Mouse (Mus musculus): ENCODE data around the gene Nat8f5.
"Not testable (repeated sequence)": the region's sequence is repeated elsewhere in the genome, so short reads cannot be mapped to it uniquely, and the experiment has no call there.

DNA sequence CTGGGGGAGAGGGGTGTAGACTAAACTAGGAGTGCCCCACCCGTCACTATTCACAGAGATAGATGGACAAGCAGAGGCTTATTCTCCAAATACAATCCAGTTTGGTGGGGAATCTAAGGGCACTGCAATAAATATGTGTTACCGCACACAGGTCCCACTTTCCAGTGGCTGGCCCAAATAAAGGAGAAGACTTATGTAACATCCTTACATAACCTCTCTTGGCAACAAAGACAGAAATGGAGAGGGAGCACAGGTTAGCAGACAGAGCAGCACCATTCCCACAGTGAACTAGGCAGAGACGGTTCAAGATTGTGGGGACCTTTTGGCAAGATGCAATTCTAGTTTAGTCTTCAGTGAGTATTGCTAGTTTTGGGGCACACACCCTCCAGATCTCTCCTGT, 10.3 kb downstream of the Nat8f5 start:
- not testable (repeated sequence) for TF ChIP-seq CTCF (conservative IDR thresholded peaks at IDR 0.05; ENCODE audit: insufficient read depth, insufficient read length, low read depth, low read length); POLR2A (IDR thresholded peaks at IDR 0.05; ENCODE audit: low read depth, low read length)

Measured in kidney, adult 2 months (tissue).